Mouse (Mus musculus) megakaryocyte progenitor cell, adult 5-6 weeks (primary cell): ENCODE data around the gene Actl10. TPM values are rescaled to one million over a fixed set of nuclear protein-coding genes. Genes with fewer than 3 reads are reported as not detected.

Experiments used
- ATAC-seq: replicated peaks from 2 replicates; pipeline ENCODE4 v1.8.0; 2016; ENCODE audit warnings: mild to moderate bottlenecking, moderate TSS enrichment, inconsistent platforms; ENCODE audit not compliant: poor library complexity
- total RNA-seq, 2 experiments: library from RNA; stranded (forward) in 1 of 2; stranded (reverse) in 1 of 2; fragments of 157-497, 149-512 nt in 1 of 2; fragments of 200-1000 nt in 1 of 2; gene quantifications; 2 replicates each; pipeline versions ENCODE4 v1.2.3 to v1.2.4; 2015 to 2017

The Actl10 gene
- total RNA-seq, 2 experiments from 2014 or later: not detected

DNA sequence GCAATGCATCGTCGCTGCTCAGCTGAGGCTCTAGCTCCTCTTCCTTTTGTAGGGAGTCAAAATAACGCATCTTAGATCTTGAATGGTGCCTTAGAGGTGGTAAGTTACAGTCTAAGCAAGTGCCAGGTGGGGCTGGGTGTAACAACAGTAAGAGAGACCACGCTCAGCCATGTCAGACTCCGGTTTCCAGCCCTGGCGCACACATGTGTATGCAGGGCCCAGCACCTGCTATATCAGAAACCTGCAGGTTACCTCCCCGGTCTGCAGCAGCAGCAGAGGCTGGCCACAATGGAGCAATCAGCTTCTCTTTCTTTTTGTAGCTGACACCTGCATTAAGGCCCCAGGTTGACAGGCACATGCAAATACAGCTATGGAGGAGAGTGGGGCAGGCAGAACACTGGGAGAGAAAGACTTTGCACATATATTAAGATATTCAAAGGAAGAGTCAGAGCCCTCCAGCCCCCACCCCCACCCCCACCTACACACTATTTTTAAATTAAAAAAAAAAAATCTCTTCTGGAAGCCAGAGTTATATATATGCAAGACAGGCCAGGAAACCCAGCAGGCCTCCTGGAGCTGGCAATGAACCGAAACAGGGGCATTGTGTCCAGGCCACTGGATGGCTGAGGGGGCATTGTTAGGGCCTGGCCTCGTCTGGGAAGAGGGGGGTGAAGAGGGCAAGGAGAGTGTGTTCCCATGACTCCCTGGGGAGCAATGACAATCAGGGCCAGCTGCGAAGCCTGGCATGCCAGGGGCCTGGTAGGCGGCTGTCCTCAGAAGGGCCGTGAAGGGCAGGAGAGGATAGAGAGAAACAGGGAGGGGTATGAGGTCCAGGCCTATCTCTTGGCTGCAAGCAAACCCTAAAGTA lies 25.5 kb downstream of the Actl10 start:
- no peak for ATAC-seq

DNA sequence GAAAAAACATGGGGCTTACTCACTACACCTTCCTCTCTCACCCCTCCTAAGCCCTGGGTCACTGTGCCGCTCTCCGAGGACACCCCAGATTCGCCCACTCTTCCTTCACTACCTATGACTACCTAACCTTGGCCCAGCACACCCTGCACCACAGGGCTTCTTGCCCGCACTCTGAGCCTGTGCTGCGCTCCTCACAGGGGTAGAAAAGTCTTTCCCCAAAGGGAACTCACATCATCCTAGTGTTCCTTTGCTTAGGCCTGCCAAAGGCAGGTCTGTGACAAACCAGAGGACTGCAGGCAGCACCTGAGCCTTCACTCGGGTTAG lies 26.1 kb downstream of the Actl10 start:
- no peak for ATAC-seq

GRCm38 (mm10) chr2:154580586-154580985 lies 29.0 kb downstream of the Actl10 start:
- no peak for ATAC-seq

DNA sequence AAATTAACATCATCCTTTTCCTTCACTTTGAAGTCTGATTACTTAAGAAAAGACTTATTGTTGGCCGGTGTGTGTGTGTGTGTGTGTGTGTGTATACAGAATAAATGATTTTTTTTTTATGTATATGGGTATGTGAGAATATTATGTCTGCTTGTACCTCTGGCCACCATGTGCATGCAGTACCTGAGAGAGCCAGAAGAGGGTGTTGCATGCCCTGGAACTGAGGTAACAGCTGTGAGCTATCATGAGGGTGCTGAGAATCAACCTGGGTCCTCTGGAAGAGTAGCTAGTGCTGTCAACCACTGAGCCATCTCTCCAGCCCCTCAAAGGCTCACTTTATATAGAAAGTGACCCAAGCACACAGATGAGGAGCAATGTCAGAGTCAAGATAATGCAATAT lies 29.8 kb downstream of the Actl10 start:
- ATAC-seq: no peak

DNA sequence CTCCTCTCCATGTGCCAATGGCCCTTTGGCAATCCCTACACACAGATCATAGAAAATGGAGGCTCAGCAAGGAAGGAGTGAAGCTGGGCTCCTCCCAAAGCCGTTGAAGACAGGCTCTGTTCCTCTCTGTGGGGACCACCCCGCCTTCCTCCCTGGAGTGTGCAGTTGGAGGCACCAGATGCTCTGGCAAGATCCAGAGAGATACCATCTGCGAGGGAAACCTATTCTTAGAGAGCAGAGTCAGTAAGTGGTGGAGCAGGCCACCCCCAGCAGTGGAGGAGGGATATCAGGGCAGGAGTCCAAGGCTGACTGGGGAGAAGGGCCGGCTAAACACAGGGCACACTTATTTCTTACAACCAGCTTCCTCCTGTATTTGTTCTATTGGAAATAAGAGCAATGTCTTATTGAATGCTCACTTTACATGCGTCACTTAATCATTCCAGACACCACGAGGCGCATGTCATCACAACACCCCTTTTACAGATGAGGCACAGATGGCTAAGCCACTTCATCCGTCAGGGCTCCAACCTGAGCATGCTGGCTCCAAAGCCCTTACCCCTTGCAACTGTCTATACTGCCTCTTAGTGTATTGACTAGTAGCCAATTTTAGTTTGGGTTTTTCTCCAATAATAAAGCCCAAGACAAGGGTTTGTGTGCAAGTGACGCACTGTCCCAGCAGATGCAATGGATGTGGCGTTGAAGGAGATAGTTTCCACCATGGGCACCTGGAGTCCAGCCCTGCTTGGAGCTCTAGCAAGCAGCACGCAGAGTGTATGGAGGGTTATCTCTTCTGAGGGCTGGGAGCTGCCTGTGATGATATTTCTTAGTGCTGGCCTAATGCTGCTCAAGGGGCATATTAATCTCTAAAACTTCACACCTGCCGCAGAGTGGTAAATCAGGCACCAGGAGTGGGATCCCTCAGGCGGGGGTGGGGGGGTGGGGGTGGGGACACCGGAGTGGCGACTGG lies 32.6 kb downstream of the Actl10 start:
- peak; percentile 73 for ATAC-seq

DNA sequence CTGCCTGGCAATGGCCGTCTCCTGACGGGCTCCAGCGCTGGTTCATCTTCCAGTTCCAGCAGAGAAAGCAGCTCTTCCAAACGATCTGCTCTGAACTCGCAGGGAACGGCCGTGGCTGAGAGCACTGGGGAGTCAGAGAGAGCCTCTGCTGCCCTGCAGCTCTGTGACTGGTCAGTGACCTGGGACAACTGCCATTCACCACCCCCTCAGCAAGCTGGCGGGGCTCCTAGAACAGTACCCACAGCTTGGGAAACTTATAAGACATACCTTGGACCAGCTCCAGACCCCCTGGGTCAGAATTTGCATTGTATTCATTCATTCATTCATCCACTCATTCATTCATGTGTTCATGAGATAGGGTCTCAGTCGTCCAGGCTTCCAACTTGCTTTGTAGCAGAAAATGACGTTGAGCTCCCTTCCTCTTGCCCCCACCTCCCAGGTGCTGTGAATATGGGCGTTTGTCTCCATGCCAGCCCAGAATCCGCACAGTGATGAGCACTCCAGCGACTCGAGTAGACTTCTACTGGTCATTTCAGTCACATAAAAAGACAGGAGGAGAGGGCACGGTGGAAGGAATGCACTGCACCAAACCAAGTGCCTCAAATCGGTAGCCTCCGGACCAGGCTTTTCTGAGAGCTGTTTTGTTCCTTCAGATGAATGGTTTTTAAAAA lies 33.5 kb downstream of the Actl10 start:
- no peak for ATAC-seq

DNA sequence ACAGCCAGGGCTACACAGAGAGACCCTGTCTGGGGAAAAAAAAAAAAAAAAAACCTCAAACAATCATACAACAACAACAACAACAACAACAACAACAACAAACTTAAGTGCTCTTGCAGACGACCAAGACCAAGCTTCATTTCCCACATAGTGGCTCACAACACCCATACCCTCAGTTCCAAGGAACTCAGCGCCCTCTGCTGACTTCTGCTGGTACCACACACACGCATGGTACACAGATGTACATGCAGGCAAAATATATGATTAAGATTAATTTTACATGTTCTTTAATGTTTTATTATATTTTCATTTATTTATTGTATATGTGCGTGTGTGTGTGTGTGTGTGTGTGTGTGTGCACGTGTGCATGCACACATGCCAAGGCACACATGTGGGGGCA lies 34.8 kb downstream of the Actl10 start:
- peak; percentile 69 for ATAC-seq

DNA sequence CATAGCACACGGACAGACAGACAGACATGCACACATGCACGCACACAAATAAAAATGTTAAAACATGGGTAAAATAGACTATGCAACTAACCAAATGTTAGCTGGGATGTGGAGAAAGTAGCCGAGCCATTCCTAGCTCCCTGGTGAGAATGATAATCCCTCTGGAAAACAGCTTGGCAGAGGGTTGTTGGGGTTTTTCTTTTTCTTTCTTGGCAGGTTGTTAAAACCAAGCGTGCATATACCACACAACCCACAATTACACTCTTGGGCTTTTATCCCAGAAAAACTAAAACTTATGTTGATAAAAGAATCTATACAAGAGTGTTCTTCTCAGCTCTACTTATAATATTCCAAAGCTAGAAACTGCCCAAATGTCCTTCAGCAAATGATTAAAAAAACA lies 37.5 kb downstream of the Actl10 start:
- ATAC-seq: no peak

- ATAC-seq: no peak
Measured at GRCm38 (mm10) chr2:154591239-154591638, 39.7 kb downstream of the Actl10 start.

DNA sequence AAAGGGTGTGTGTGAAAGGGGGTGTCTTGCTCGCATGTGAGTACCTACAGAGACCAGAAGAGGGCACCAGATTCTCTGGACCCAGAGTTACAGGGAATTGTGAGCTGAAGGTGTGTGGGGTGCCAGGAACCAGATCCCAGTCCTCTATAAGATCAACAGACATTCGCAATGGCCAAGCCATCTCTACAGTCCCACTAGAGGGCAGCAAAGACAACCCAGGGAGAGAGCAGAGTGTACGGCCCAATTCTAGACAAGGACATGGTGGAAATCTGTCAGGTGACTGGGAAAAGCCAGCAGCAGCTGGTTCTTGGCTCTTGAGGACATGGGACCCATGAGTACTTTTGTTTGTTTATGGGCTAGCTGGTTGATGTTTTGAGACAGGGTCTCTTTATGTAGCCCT lies 41.4 kb downstream of the Actl10 start:
- peak; percentile 86 for ATAC-seq

GRCm38 (mm10) chr2:154595775-154596174 lies 44.2 kb downstream of the Actl10 start:
- ATAC-seq: no peak

DNA sequence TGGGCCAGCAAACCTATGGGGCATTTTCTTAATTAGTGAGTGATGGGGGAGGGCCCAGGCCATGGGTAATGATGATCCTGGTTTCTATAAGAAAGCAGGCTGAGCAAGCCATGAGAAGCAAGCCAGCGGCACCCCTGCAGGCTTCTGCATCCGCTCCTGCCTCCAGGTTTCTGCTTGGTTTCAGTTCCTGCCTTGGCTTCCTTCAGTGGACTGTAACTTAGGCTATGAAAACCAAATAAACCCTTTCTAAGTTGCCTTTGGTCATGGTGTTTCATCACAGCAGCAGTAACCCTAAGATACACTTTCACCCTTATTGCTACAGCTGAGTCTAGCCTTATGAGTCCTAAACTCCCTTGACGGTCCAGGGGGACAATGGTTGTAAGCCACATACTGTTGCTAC lies 45.8 kb downstream of the Actl10 start:
- peak; percentile 77 for ATAC-seq

DNA sequence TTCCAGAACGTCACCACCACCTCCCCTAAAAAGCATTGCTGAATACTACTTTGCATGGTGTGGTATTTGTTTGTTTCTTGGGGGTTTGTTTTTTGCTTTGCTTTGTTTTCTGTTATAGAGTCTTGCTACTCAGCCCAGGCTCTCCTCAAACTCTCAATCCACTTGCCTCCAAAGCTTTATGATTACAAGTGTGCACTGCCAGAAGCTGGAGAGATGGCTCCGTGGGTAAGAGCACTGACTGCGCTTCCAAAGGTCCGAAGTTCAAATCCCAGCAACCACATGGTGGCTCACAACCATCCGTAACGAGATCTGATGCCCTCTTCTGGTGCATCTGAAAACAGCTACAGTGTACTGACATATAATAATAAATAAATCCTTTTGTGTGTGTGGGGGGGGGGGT lies 49.0 kb downstream of the Actl10 start:
- ATAC-seq: no peak

DNA sequence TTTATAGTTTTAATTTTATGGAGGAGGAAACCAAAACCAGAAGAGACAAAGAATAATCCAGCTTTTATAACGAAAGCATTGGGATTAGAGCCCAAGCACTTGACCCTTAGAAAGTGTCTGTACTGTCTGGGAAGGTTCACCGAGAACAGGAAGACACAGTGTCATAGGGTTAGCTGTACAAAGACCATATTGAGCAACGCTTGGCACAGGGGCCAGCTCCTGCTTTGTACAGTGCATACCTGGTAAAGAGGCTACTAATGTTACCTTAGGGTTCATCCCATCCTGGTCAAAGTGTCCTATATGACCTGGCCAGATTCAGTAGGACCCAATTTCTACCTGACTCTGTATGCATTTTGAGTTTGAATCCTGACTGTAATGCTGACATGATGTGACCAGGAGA lies 49.7 kb downstream of the Actl10 start:
- no peak for ATAC-seq

Other genes starting within 250 kb of the Actl10 start
- gene Bpifb9b, start 244.5 kb upstream of the Actl10 start, total RNA-seq (2015): not detected in 2 replicates
- not detected in 2 replicates for gene Bpifb9b, start 244.5 kb upstream of the Actl10 start, total RNA-seq (2017)
- gene Cdk5rap1, start 178.8 kb upstream of the Actl10 start, total RNA-seq (2015): 12.3 and 15.8 TPM in 2 replicates
- 13.8 and 16.4 TPM in 2 replicates for gene Cdk5rap1, start 178.8 kb upstream of the Actl10 start, total RNA-seq (2017)
- not detected in 2 replicates for gene Snta1, start 143.7 kb upstream of the Actl10 start, total RNA-seq (2015)
- gene Snta1, start 143.7 kb upstream of the Actl10 start, total RNA-seq (2017): 0.12 and 0.24 TPM in 2 replicates
- 14.8 and 23.3 TPM in 2 replicates for gene Cbfa2t2, start 115.3 kb upstream of the Actl10 start, total RNA-seq (2015)
- 10.1 and 11.5 TPM in 2 replicates for gene Cbfa2t2, start 115.3 kb upstream of the Actl10 start, total RNA-seq (2017)
- gene 1700003F12Rik, start 4.7 kb upstream of the Actl10 start, total RNA-seq (2015): not detected in 2 replicates
- gene 1700003F12Rik, start 4.7 kb upstream of the Actl10 start, total RNA-seq (2017): not detected in 2 replicates
- gene Necab3, start 7.1 kb downstream of the Actl10 start, total RNA-seq (2015): 1.4 and 3.9 TPM in 2 replicates
- 1.3 and 1.7 TPM in 2 replicates for gene Necab3, start 7.1 kb downstream of the Actl10 start, total RNA-seq (2017)
- 21.2 and 23.7 TPM in 2 replicates for gene E2f1, start 18.1 kb downstream of the Actl10 start, total RNA-seq (2015)
- 14.1 and 14.2 TPM in 2 replicates for gene E2f1, start 18.1 kb downstream of the Actl10 start, total RNA-seq (2017)
- gene Pxmp4, start 51.9 kb downstream of the Actl10 start, total RNA-seq (2015): 14.6 and 14.9 TPM in 2 replicates
- 9.2 and 10.7 TPM in 2 replicates for gene Pxmp4, start 51.9 kb downstream of the Actl10 start, total RNA-seq (2017)
- 3.3 and 4.0 TPM in 2 replicates for gene Zfp341, start 61.5 kb downstream of the Actl10 start, total RNA-seq (2015)
- 1.2 and 2.3 TPM in 2 replicates for gene Zfp341, start 61.5 kb downstream of the Actl10 start, total RNA-seq (2017)
- gene 4930519P11Rik, start 61.7 kb downstream of the Actl10 start, total RNA-seq (2015): 0.54 TPM in 1 of 2 replicates, not detected in the other
- not detected in 2 replicates for gene 4930519P11Rik, start 61.7 kb downstream of the Actl10 start, total RNA-seq (2017)
- 81.2 and 89.4 TPM in 2 replicates for gene Chmp4b, start 99.9 kb downstream of the Actl10 start, total RNA-seq (2015)
- gene Chmp4b, start 99.9 kb downstream of the Actl10 start, total RNA-seq (2017): 103 and 120 TPM in 2 replicates
- gene Gm14214, start 218.3 kb downstream of the Actl10 start, total RNA-seq (2015): not detected in 2 replicates
- gene Gm14214, start 218.3 kb downstream of the Actl10 start, total RNA-seq (2017): not detected in 2 replicates
- 95.3 and 110 TPM in 2 replicates for gene Raly, start 239.3 kb downstream of the Actl10 start, total RNA-seq (2015)
- gene Raly, start 239.3 kb downstream of the Actl10 start, total RNA-seq (2017): 163 and 183 TPM in 2 replicates
- gene a, start 239.6 kb downstream of the Actl10 start, total RNA-seq (2015): 0.34 TPM in 1 of 2 replicates, not detected in the other
- gene a, start 239.6 kb downstream of the Actl10 start, total RNA-seq (2017): not detected in 2 replicates